Mouse (Mus musculus) adrenal gland, postnatal 10 days (tissue): Measurements from ENCODE around the gene Notch3. TPM values are rescaled to one million over a fixed set of nuclear protein-coding genes. Genes with fewer than 3 reads are reported as not detected.
A peak's percentile ranks its signal among the peaks of the same experiment; 100 is the strongest.

Source experiments
- DNase-seq: peaks from one replicate; pipeline ENCODE4 v3.0.0; 2021; ENCODE audit warnings: mixed read lengths
- total RNA-seq, 2 experiments: library from RNA; stranded (reverse); gene quantifications; 2 replicates each; pipeline ENCODE4 v1.2.3; 2021

The Notch3 gene
- total RNA-seq, 2 experiments from 2014 or later = 24.9 to 31.7 TPM

DNA sequence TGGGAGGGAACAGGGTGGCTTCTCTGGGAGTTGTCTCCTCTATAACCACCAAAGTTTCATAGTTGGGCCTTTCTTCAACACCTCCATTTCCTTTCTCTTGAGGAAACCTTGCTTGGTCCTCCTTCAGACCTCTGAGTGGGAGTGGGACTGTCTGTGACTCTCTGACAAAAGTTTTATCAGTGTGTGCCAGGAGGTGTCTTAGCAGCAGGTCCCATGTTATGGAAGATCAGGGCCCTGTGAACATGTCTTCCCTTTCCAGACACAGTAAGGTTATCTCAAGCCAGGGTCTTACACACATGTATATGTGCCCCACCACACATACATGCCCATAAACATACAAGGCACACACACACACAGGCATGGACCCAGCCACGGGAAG lies 74.4 kb downstream of the Notch3 start:
- no peak for DNase-seq

- peak; percentile 85 for DNase-seq
These were observed 75.0 kb downstream of the Notch3 start for GRCm38 (mm10) chr17:32091364-32092240.

DNA sequence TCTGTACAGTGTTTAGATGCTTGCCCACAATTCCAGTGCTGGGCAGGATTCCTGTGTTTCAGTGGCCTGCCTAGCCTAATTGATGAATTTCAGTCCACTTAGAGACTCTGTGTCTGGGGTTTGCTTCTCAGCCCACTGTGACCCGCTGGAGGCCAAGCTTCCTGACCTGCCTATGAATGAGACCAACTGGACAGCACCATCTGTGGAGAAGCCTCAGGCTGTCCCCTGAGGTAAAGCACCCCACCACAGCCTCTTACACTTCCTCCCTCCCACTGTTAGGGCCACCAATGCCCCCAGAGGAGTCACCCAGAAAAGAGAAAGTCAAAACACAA lies 75.7 kb downstream of the Notch3 start:
- no peak for DNase-seq

- DNase-seq = no peak
These were observed 79.6 kb downstream of the Notch3 start for GRCm38 (mm10) chr17:32087069-32087468.

GRCm38 (mm10) chr17:32083351-32083750 lies 83.3 kb downstream of the Notch3 start:
- no peak for DNase-seq

DNA sequence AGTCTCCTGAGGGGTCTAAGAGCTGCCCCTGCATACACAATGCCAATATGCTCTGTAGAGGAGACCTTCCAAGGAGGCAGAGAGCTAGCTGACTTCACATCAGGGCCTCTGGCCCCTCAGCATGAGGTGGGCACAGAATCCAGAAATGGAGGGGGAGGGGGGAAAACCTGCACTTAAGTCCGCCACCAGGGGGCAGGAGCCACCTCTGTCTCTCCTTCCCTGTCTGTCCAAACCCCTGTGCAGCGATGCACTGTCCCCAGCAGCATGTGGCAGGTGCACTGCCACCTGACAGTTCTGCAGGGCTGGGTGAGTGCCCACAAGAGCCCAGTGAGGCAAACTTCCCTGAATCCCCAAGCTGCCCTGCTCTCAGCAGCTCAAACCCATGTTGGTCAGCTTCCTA lies 91.5 kb downstream of the Notch3 start:
- peak; percentile 69 for DNase-seq

DNA sequence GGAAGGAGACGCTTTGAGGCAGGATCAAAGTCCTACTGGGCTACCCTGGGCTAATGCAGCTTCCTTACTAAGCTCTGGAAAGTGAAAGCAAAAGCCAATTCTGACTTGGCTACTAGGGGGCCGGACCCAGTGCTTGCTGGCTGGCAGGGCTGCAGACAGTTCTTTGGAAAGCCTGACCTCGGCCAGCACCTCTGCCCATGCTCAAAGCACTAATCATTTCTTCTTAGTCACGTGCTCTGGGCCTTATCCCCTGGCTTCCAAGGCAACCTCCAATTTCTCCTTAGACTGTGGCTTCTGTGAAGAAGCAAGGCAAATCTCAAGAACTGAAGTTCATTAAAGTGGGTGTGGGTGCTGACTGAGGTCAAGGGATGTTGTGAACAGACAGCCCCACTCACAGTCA lies 92.0 kb downstream of the Notch3 start:
- DNase-seq = no peak

GRCm38 (mm10) chr17:32073359-32073758 lies 93.3 kb downstream of the Notch3 start:
- peak; percentile 97 for DNase-seq

Other genes starting within 250 kb of the Notch3 start
- 10 to 100 TPM; 15.5 to 21.7 TPM for gene Rrp1b, start 130.8 kb downstream of the Notch3 start, total RNA-seq
- 1 to 10 TPM; 1.4 to 1.7 TPM for gene Hsf2bp, start 130.5 kb downstream of the Notch3 start, total RNA-seq
- under 1 TPM in 1 of 2 experiments, not detected in 1; 0.42 TPM for gene Ephx3, start 22.7 kb upstream of the Notch3 start, total RNA-seq
- 10 to 100 TPM; 80.6 to 98.0 TPM for gene Brd4, start 117.9 kb upstream of the Notch3 start, total RNA-seq
- gene Akap8, start 154.4 kb upstream of the Notch3 start, total RNA-seq = 10 to 100 TPM; 70.8 to 94.5 TPM
- 100 to 1,000 TPM in 1 of 2 experiments, 10 to 100 TPM in 1; 61.0 to 112 TPM for gene Akap8l, start 183.8 kb upstream of the Notch3 start, total RNA-seq
- 10 to 100 TPM; 38.3 to 44.9 TPM for gene Wiz, start 222.6 kb upstream of the Notch3 start, total RNA-seq
- gene Rasal3, start 236.7 kb upstream of the Notch3 start, total RNA-seq = 1 to 10 TPM; 4.5 to 4.9 TPM